Mouse (Mus musculus) thymus, adult 2 months (tissue): ENCODE data around the gene Fam107b.

ENCODE experiments used
- CTCF ChIP-seq: fragments of 200-500 bp; IDR thresholded peaks from 2 replicates; pipeline ENCODE4 v1.5.1; 2012; ENCODE audit warnings: mild to moderate bottlenecking, control low read depth, low read length, moderate library complexity, borderline replicate concordance; ENCODE audit not compliant: control insufficient read depth, poor library complexity, insufficient read depth; ENCODE audit errors: extremely low read depth
- POLR2A ChIP-seq: fragments of 200-500 bp; IDR thresholded peaks from 2 replicates; pipeline ENCODE4 v1.6.1; 2012; ENCODE audit warnings: mild to moderate bottlenecking, low read length, control low read depth, moderate library complexity; ENCODE audit not compliant: control insufficient read depth, poor library complexity, insufficient read depth; ENCODE audit errors: extremely low read depth

DNA sequence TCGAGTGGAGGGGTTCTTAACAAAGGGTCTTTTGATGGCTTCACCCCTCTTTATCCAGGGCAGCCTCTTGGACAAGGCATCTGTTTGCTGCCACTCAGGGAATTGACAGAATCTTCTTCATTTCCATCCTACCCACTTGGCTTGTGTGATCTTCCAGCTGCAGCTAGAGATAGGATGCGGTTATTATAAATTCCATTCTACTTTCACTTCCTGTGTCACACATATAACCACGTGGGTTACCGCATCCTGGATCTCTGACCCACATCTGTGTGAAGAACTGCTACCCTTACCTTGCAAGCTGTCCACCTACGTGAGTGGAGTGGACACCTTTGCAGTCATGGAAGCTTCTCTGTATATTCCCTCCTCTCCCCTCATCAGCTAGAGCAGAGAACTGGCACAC, 240.0 kb downstream of the Fam107b start:
- TF ChIP-seq POLR2A, result no peak
- no peak for TF ChIP-seq CTCF
